ENCODE assay signal across 8 mouse cellular contexts in the genomic region with DNA sequence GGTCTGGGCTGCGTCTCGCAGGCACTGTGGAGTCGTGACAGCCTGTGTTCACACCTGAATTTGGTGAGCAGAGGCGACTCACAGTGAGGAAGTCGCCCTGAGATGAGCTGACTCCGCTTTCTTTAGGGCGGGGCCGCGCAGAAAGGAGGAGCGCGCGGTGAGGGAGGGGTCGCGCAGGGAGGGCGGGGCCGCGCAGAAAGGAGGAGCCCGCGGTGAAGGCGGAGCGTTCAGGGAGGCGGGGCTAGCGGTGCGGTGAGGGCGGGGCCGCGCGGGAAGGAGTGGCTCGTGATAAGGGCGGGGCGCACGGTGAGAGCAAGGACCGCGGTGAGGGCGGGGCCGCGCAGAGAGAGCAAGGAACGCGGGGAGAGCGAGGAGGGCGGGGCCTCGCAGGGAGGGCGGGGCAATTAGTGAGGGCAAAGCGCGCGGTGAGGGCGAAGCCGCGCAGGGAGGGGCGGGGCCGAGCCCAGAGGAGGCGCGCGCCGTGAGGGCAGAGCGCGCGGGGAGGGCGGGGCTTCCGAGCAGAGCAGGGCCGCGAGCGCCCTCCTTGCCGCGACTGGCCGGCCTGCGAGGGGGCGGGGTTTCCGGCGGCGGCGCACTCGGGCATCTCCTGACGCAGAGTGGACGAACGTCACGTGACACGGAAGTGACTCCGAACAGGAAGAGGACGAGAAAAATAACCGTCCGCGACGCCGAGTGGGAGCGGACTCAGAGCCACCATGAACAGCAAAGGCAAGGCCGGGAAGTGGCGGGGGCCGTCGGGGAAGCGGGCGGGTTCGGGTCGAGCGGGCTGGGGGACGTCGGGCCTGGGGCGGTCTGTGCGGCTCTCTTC. TPM values are rescaled to one million over a fixed set of nuclear protein-coding genes. Genes with fewer than 3 reads are reported as not detected.
A peak's percentile ranks its signal among the peaks of the same experiment; 100 is the strongest.
DNase-seq lines count a peak whose midpoint lies in the region; ATAC-seq lines count a peak whose summit lies in the region.

A gene (plus strand): TSS at position 354 of the 829 bp plus-strand sequence.

- H3K4me1 ChIP-seq in heart, embryonic 13.5 days, result peaks cover 23% of the 10 kb centered on the region
- H3K4me1 ChIP-seq in liver, embryonic 12.5 days, result peaks cover 36% of the 10 kb centered on the region
- H3K4me1 ChIP-seq in stomach, embryonic 15.5 days, result peaks cover 19% of the 10 kb centered on the region

- DNase-seq in CD4-positive helper T cell, adult 2 months (ENCODE audit: low read depth, low spot score), result peak; percentile 100
- peak; percentile 94 for DNase-seq in brain, embryonic 18.5 days (ENCODE audit: low read depth, low spot score)
- DNase-seq in kidney, postnatal 10 days, result peak; percentile 100
- peak; percentile 98 for DNase-seq in natural killer cell, adult 2 months (ENCODE audit: low spot score in 2 of 2)

- H3K4me2 ChIP-seq in heart, embryonic 13.5 days, result peak within 1 kb of the TSS; percentile 85
- peak within 1 kb of the TSS; percentile 92 for H3K4me2 ChIP-seq in liver, embryonic 12.5 days
- H3K4me2 ChIP-seq in stomach, embryonic 15.5 days, result peak within 1 kb of the TSS; percentile 76

- WGBS in heart, embryonic 13.5 days, result under 1% methylated on average over 93 of the region's 99 CpGs
- under 1% methylated on average over 93 of the region's 99 CpGs for WGBS in liver, embryonic 12.5 days (ENCODE audit: insufficient replicate concordance)
- WGBS in stomach, embryonic 15.5 days, result under 1% methylated on average over 80 of the region's 99 CpGs

- H3K9me3 ChIP-seq in heart, embryonic 13.5 days, result no peaks in the 10 kb centered on the region
- no peaks in the 10 kb centered on the region for H3K9me3 ChIP-seq in liver, embryonic 12.5 days (replicated peaks)
- H3K9me3 ChIP-seq in stomach, embryonic 15.5 days, result no peaks in the 10 kb centered on the region

- H3K4me3 ChIP-seq in heart, embryonic 13.5 days, result peak within 1 kb of the TSS; percentile 86
- peak within 1 kb of the TSS; percentile 97 for H3K4me3 ChIP-seq in liver, embryonic 12.5 days
- H3K4me3 ChIP-seq in stomach, embryonic 15.5 days (replicated peaks), result peak within 1 kb of the TSS; percentile 72

- H3K27ac ChIP-seq in heart, embryonic 13.5 days (replicated peaks), result peak within 1 kb of the TSS; percentile 98
- peak within 1 kb of the TSS; percentile 99 for H3K27ac ChIP-seq in liver, embryonic 12.5 days
- peak within 1 kb of the TSS; percentile 96 for H3K27ac ChIP-seq in stomach, embryonic 15.5 days

- peaks cover 32% of the 10 kb centered on the region for H3K36me3 ChIP-seq in heart, embryonic 13.5 days
- peaks cover 35% of the 10 kb centered on the region for H3K36me3 ChIP-seq in liver, embryonic 12.5 days
- H3K36me3 ChIP-seq in stomach, embryonic 15.5 days, result peaks cover 23% of the 10 kb centered on the region

- H3K27me3 ChIP-seq in heart, embryonic 13.5 days (replicated peaks), result no peaks in the 10 kb centered on the region
- H3K27me3 ChIP-seq in liver, embryonic 12.5 days (replicated peaks), result no peaks in the 10 kb centered on the region
- no peaks in the 10 kb centered on the region for H3K27me3 ChIP-seq in stomach, embryonic 15.5 days (replicated peaks)

- H3K9ac ChIP-seq in heart, embryonic 13.5 days, result peak within 1 kb of the TSS; percentile 92
- H3K9ac ChIP-seq in liver, embryonic 12.5 days, result peak within 1 kb of the TSS; percentile 99
- H3K9ac ChIP-seq in stomach, embryonic 15.5 days, result peak within 1 kb of the TSS; percentile 71

- peak; percentile 74 for ATAC-seq in erythroid progenitor cell, adult 5-6 weeks (replicated peaks; ENCODE audit: low FRiP score, poor library complexity, severe bottlenecking)
- peak; percentile 85 for ATAC-seq in heart, embryonic 13.5 days (ENCODE audit: extremely low read depth, insufficient number of reproducible peaks, low FRiP score, low TSS enrichment)
- ATAC-seq in liver, embryonic 12.5 days, result peak; percentile 80
- ATAC-seq in stomach, embryonic 15.5 days (ENCODE audit: insufficient read depth, low FRiP score, low read depth), result peak; percentile 89

RNA-seq across cellular contexts. Expression of the gene that starts here (rescaled TPM):
- total RNA-seq in erythroid progenitor cell, adult 5-6 weeks (2015; ENCODE audit: low replicate concordance), result 203 and 210 TPM in 2 replicates
- 79.8 and 101 TPM in 2 replicates for total RNA-seq in erythroid progenitor cell, adult 5-6 weeks (2017; ENCODE audit: low replicate concordance)
- 202 and 203 TPM in 2 replicates for polyA plus RNA-seq in heart, embryonic 13.5 days (2015; fragmentation: Nextera tagmentation; extraction: Ambion mirVana)
- polyA plus RNA-seq in liver, embryonic 12.5 days (2016; fragmentation: Nextera tagmentation; extraction: Ambion mirVana), result 163 and 167 TPM in 2 replicates
- polyA plus RNA-seq in stomach, embryonic 15.5 days (2015; fragmentation: Nextera tagmentation; extraction: Ambion mirVana), result 194 and 215 TPM in 2 replicates

Comparison
In these comparisons a context has a peak if more than half of its experiments do, and no peak if none do; other contexts are left out.
1. Peak in every context shown above with its lines: DNase-seq, ATAC-seq, H3K4me3 ChIP-seq and H3K27ac ChIP-seq.